Mouse (Mus musculus) naive thymus-derived CD4-positive, alpha-beta T cell, adult 2 months (primary cell): ENCODE data around the gene Crlf1.

Experiments used
- DNase-seq: peaks from one replicate; pipeline ENCODE4 v3.0.0-alpha.2; 2011; ENCODE audit warnings: low read depth

The Crlf1 gene

GRCm38 (mm10) chr8:70469295-70469916 is 23.6 kb upstream of the Crlf1 start:
- no peak for DNase-seq

GRCm38 (mm10) chr8:70469938-70470337 is 23.0 kb upstream of the Crlf1 start:
- DNase-seq, result no peak

GRCm38 (mm10) chr8:70471856-70472255 is 21.1 kb upstream of the Crlf1 start:
- no peak for DNase-seq

- peak; percentile 96 for DNase-seq
Measured at GRCm38 (mm10) chr8:70476333-70477268, 16.4 kb upstream of the Crlf1 start, which contains the start of gene Klhl26. Gene Klhl26 (minus strand): TSS chr8:70476968.

- DNase-seq, result peak; percentile 50
Measured at GRCm38 (mm10) chr8:70477269-70477982, 15.5 kb upstream of the Crlf1 start.

GRCm38 (mm10) chr8:70481908-70482307 is 11.1 kb upstream of the Crlf1 start:
- DNase-seq, result no peak

- no peak for DNase-seq
Measured at GRCm38 (mm10) chr8:70482943-70483342, 10.0 kb upstream of the Crlf1 start.

- no peak for DNase-seq
Measured at GRCm38 (mm10) chr8:70486191-70486681, 6.7 kb upstream of the Crlf1 start.

- peak; percentile 10 for DNase-seq
Measured at GRCm38 (mm10) chr8:70486941-70487520, 5.9 kb upstream of the Crlf1 start, which contains the start of gene Tmem59l. Gene Tmem59l (minus strand): TSS chr8:70487358.

GRCm38 (mm10) chr8:70487993-70488796 is 4.8 kb upstream of the Crlf1 start:
- DNase-seq, result peak; percentile 37

GRCm38 (mm10) chr8:70488931-70489470 is 4.0 kb upstream of the Crlf1 start:
- DNase-seq, result peak; percentile 39

- no peak for DNase-seq
Measured at GRCm38 (mm10) chr8:70489576-70489975, 3.4 kb upstream of the Crlf1 start.

GRCm38 (mm10) chr8:70490061-70490879 is 2.7 kb upstream of the Crlf1 start:
- DNase-seq, result no peak

GRCm38 (mm10) chr8:70490880-70491495 is 2.0 kb upstream of the Crlf1 start:
- DNase-seq, result no peak

GRCm38 (mm10) chr8:70493692-70494415 is 896 bp downstream of the Crlf1 start:
- DNase-seq, result no peak

- no peak for DNase-seq
Measured at GRCm38 (mm10) chr8:70494416-70494945, 1.5 kb downstream of the Crlf1 start.

GRCm38 (mm10) chr8:70495001-70495770 is 2.2 kb downstream of the Crlf1 start:
- DNase-seq, result no peak

GRCm38 (mm10) chr8:70495771-70496062 is 2.8 kb downstream of the Crlf1 start:
- DNase-seq, result no peak
